Mouse (Mus musculus): ENCODE data around the gene Cmip. TPM values are rescaled to one million over a fixed set of nuclear protein-coding genes. Genes with fewer than 3 reads are reported as not detected.

The Cmip gene
- total RNA-seq, 2 experiments from 2014 or later: 11.8 to 30.7 TPM

DNA sequence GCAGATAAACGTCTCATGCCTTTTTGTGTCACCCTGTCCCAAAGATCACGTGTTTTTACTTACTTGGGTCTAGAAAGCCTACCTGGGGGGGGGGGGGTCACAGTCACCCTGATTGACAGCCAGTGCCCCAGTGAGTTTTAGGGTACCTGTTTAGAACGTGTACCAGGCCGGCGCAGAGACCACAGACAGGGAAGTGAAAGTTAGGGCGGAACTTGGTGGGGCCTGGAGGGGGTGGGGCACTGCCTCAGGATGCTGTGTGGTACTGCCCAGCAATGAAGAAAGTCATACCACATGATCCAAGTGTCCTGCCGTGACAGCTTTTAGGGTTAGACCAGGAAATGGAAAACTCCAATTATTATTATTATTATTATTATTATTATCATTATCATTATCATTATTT lies 219.0 kb downstream of the Cmip start:
- peak; percentile 87 for ATAC-seq (replicated peaks; ENCODE audit: poor library complexity, severe bottlenecking)

- ATAC-seq (replicated peaks; ENCODE audit: poor library complexity, severe bottlenecking): no peak
These were observed 221.2 kb downstream of the Cmip start for GRCm38 (mm10) chr8:117478082-117478481.

DNA sequence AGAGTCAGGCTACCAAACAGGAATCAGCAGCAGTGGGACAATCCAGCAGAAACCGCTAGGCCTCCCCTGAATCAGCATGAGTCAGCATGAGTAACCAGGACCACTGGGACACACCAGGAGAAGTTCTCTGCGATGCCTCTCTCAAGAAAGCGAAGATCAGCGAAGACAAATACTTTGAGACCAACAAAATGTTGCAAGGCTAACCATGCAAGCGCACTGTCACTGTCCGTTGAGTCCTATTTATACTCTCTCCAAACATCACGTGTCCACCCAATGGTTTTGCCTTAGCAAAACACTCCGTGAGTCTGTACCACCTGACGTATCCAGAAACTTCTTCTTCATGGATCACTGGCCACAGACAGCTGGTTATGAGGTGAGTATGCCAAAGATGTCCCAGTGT lies 223.1 kb downstream of the Cmip start:
- no peak for ATAC-seq (replicated peaks; ENCODE audit: poor library complexity, severe bottlenecking)

DNA sequence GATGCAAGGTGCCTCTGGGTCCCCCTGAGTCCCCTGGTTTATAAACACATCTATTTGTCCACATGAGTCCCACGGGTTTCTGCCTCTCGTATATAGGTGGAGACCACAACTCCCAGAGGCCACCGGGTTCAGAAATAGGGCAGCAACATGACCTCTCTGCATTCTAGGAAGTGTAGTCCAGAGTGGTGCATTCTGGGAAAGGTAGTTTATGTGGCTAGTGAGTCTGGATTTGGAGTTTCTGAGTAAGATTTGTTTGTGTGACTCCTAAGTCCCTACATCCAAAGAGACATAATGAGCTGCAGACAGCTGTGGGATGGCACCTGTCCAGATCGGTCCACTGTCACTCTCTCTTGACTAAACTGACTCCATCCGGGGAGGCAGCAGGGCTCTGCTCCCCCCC lies 223.7 kb downstream of the Cmip start:
- no peak for ATAC-seq (replicated peaks; ENCODE audit: poor library complexity, severe bottlenecking)

DNA sequence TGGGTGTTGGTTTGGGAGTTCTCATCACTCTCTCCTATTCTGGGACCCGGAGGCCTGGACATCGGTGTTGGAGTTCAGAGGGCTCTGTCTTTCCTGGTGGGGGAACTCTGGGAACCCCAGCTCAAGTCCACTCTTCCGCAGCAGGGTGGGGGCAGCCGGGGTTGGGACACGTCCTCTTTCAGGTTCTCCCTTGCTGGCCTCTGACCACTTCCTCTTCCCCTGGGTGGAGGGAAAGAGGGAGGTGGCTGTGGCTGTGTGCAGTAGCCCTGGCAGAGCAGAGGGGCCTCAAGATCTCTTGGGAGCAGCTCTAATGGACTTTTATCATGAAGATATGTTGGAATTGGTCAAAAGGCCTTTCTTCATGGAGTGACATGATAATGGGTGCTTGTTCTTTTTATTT lies 225.0 kb downstream of the Cmip start:
- ATAC-seq (replicated peaks; ENCODE audit: poor library complexity, severe bottlenecking): peak; percentile 93

- no peak for ATAC-seq (replicated peaks; ENCODE audit: poor library complexity, severe bottlenecking)
These were observed 227.9 kb downstream of the Cmip start for GRCm38 (mm10) chr8:117484731-117485130.

DNA sequence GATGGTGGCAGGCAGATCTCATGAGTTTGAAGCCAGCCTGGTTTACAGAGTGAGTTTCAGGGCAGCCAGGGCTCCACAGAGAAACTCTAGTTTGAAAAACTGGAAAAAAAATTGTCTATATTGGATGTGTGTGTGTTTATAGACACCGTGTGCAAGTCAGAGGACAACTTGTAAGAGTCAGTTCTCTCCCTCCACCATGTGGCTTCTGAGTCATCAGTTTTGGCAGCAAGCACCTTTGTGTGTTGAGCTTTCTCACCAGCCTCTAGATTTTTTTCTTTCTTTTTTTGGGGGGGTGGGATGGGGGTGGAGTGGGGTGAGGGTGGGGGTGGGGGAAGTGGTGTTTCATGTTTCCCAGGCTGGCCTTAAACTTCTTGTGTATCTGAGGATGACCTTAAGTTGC lies 228.5 kb downstream of the Cmip start:
- ATAC-seq (replicated peaks; ENCODE audit: poor library complexity, severe bottlenecking): no peak

DNA sequence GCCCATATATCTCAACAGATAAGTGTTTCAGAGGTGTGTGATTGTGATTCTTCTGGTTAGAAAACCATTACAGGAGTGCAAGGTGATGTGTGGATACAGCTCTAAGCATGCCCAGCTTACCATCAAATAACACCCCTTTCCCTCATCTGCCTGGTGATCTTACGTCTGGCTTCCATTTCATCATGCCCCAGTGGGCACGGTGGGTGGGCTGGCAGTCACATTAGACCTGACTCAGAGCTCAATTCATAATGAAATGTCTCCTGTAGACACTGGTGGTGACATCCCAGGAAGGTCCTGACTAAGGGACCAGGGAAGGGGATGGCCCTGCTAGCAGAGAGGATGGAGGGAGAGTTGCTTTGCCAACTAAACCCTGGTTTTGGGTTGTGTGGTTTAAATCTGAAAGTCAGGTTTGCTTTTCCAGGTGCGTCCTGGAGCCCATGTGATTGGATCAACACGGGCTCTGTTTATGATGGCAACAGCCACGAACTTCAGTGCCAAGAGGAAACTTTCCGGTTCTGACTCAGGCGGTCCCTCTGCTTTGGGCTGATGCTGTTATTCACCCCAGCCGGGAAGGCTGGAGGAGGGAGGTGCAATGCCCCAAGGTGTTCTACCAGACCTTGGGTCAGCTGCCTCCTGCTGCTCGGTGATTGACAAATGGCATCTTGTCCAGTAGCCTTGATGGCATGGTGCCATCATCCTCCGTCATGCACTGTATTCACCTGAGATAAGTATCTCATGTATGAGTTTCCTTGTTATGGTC lies 231.6 kb downstream of the Cmip start:
- no peak for ATAC-seq (replicated peaks; ENCODE audit: poor library complexity, severe bottlenecking)

- no peak for ATAC-seq (replicated peaks; ENCODE audit: poor library complexity, severe bottlenecking)
These were observed 236.7 kb downstream of the Cmip start for GRCm38 (mm10) chr8:117493543-117493942.

GRCm38 (mm10) chr8:117494874-117495273 lies 238.0 kb downstream of the Cmip start:
- peak; percentile 47 for ATAC-seq (replicated peaks; ENCODE audit: poor library complexity, severe bottlenecking)

- peak; percentile 76 for ATAC-seq (replicated peaks; ENCODE audit: poor library complexity, severe bottlenecking)
These were observed 241.5 kb downstream of the Cmip start, which contains the start of gene Plcg2 for GRCm38 (mm10) chr8:117498179-117498914. Gene Plcg2 (plus strand): TSS chr8:117498291.

- no peak for ATAC-seq (replicated peaks; ENCODE audit: poor library complexity, severe bottlenecking)
These were observed 242.2 kb downstream of the Cmip start for GRCm38 (mm10) chr8:117498915-117499540.

DNA sequence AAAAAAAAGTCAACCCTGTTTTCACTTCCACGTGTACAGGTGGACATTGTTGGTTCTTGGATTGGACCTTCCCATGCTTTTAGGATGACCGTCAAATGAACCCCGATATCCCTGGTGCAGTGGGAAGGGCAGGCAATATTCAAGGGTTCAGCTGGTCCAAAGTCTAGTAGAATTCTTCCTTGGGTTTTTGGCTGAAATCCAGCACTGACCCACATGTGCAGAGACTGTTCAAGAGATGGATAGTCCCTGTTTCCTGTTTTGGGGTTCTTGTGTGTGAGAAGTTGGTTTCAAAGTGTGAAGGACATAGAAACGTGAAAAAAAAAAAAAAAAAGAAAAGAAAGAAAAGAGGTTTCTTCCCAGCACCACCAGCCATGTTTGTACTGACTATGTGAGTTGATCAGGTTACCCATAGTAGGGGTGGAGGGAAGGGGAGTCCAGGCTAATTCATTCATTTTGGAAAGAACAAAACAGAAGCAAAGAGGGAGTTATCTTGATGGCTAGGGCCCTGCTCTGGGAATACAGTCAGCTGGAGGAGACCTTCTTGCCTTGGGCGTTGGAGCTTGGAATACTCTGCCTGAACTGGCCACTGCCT lies 243.5 kb downstream of the Cmip start:
- no peak for ATAC-seq (replicated peaks; ENCODE audit: poor library complexity, severe bottlenecking)

DNA sequence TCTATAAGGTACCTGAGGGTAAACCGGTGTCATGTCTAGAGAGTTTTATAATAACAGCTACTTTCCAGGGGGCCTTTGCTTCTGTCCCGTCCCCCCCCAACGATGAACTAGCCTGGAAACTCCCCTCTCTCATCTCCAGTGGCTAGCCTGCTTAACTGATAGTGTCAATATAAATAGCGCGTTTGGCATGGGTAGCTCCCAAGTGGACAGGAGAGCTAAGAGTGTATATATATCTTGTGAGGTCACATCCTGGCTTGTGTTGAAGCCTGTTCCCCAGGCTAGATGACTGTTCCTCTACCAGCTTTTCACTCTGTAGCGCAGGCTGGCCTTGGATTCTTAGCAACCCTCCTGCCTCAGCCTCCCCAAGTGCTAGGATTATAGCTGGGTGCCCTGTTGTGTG lies 244.5 kb downstream of the Cmip start:
- ATAC-seq (replicated peaks; ENCODE audit: poor library complexity, severe bottlenecking): no peak

- no peak for ATAC-seq (replicated peaks; ENCODE audit: poor library complexity, severe bottlenecking)
These were observed 246.7 kb downstream of the Cmip start for GRCm38 (mm10) chr8:117503405-117504069.

- ATAC-seq (replicated peaks; ENCODE audit: poor library complexity, severe bottlenecking): peak; percentile 57
These were observed 250.8 kb downstream of the Cmip start for GRCm38 (mm10) chr8:117507703-117508102.

Data from granulocyte monocyte progenitor cell, adult 5-6 weeks (primary cell).